Mouse (Mus musculus): ENCODE data around the gene Slc16a3. TPM values are rescaled to one million over a fixed set of nuclear protein-coding genes. Genes with fewer than 3 reads are reported as not detected.

Gene Slc16a3
- total RNA-seq, 2 experiments from 2014 or later: 313 to 418 TPM

Other genes with a start within 250 kb of the Slc16a3 start
- gene Cenpx, start 234.7 kb upstream of the Slc16a3 start, total RNA-seq (2021): 10 to 100 TPM; 25.4 to 32.7 TPM
- 1 to 10 TPM; 4.0 to 4.3 TPM for gene Lrrc45, start 234.6 kb upstream of the Slc16a3 start, total RNA-seq (2021)
- gene Rac3, start 227.0 kb upstream of the Slc16a3 start, total RNA-seq (2021): 1 to 10 TPM; 1.2 TPM
- gene Dcxr, start 221.2 kb upstream of the Slc16a3 start, total RNA-seq (2021): 1 to 10 TPM; 5.8 to 6.0 TPM
- 10 to 100 TPM in 1 of 2 experiments, 1 to 10 TPM in 1; 9.6 to 16.9 TPM for gene Cbr2, start 216.4 kb upstream of the Slc16a3 start, total RNA-seq (2021)
- gene Hmga1b, start 185.7 kb upstream of the Slc16a3 start, total RNA-seq (2021): 10 to 100 TPM; 17.1 to 19.8 TPM
- gene Rfng, start 164.3 kb upstream of the Slc16a3 start, total RNA-seq (2021): 10 to 100 TPM in 1 of 2 experiments, 1 to 10 TPM in 1; 9.6 to 11.0 TPM
- 10 to 100 TPM; 50.3 to 53.0 TPM for gene Gps1, start 164.2 kb upstream of the Slc16a3 start, total RNA-seq (2021)
- 10 to 100 TPM; 32.6 to 36.2 TPM for gene Dus1l, start 152.1 kb upstream of the Slc16a3 start, total RNA-seq (2021)
- 10 to 100 TPM; 11.1 to 59.9 TPM for gene Fasn, start 123.9 kb upstream of the Slc16a3 start, total RNA-seq (2021)
- 1 to 10 TPM; 2.8 to 2.9 TPM for gene Ccdc57, start 15.6 kb upstream of the Slc16a3 start, total RNA-seq (2021)
- gene Csnk1d, start 42.9 kb downstream of the Slc16a3 start, total RNA-seq (2021): 10 to 100 TPM; 45.8 to 52.6 TPM
- not detected for gene Cd7, start 90.9 kb downstream of the Slc16a3 start, total RNA-seq (2021)
- not detected for gene Sectm1b, start 115.1 kb downstream of the Slc16a3 start, total RNA-seq (2021)
- not detected for gene Sectm1a, start 132.7 kb downstream of the Slc16a3 start, total RNA-seq (2021)
- gene Tex19.2, start 170.2 kb downstream of the Slc16a3 start, total RNA-seq (2021): not detected
- not detected for gene Tex19.1, start 197.7 kb downstream of the Slc16a3 start, total RNA-seq (2021)
- 1 to 10 TPM in 1 of 2 experiments, under 1 TPM in 1; 0.35 to 1.1 TPM for gene Uts2r, start 211.8 kb downstream of the Slc16a3 start, total RNA-seq (2021)

Data from gastrocnemius, postnatal 25 days (tissue).